Mouse (Mus musculus) midbrain, embryonic 16.5 days (tissue): ENCODE data around the gene Rap1gap2. TPM values are rescaled to one million over a fixed set of nuclear protein-coding genes. Genes with fewer than 3 reads are reported as not detected.

Experiments used
- ATAC-seq: fragments of 200-750 bp; cut with Nextera tagmentation; 2 replicates; pipeline ENCODE4 v1.8.0; 2017; ENCODE audit warnings: moderate TSS enrichment
- H3K27ac ChIP-seq: fragments of 300-500 bp; sonication (generic); 2 replicates; pipeline ENCODE4 v1.5.1; 2014; ENCODE audit warnings: mild to moderate bottlenecking, low read length, mixed read lengths
- H3K27me3 ChIP-seq: fragments of 300-500 bp; sonication (generic); 2 replicates; pipeline ENCODE4 v1.6.1; 2014; ENCODE audit warnings: low read depth, low read length, mixed read lengths; ENCODE audit not compliant: control insufficient read depth, insufficient read depth
- H3K36me3 ChIP-seq: fragments of 300-500 bp; sonication (generic); 2 replicates; pipeline ENCODE4 v1.6.1; 2014; ENCODE audit warnings: mild to moderate bottlenecking, low read length, moderate library complexity, mixed read lengths; ENCODE audit not compliant: control insufficient read depth, insufficient read depth
- H3K4me1 ChIP-seq: fragments of 300-500 bp; sonication (generic); 2 replicates; pipeline ENCODE4 v1.6.1; 2014; ENCODE audit warnings: mild to moderate bottlenecking, low read length, mixed read lengths; ENCODE audit not compliant: control insufficient read depth, insufficient read depth
- H3K4me2 ChIP-seq: fragments of 300-500 bp; sonication (generic); 2 replicates; pipeline ENCODE4 v1.6.1; 2014; ENCODE audit warnings: mild to moderate bottlenecking, low read length, mixed read lengths
- H3K4me3 ChIP-seq: fragments of 300-500 bp; sonication (generic); 2 replicates; pipeline ENCODE4 v1.5.1; 2014; ENCODE audit warnings: low read depth, mild to moderate bottlenecking, low read length, moderate library complexity, mixed read lengths
- H3K9ac ChIP-seq: fragments of 300-500 bp; sonication (generic); 2 replicates; pipeline ENCODE4 v1.6.1; 2014; ENCODE audit warnings: low read depth, low read length, mixed read lengths
- H3K9me3 ChIP-seq: fragments of 300-500 bp; sonication (generic); replicated peaks from 2 replicates; pipeline ENCODE4 v1.6.1; 2014; ENCODE audit warnings: mild to moderate bottlenecking, low read length, mixed read lengths; ENCODE audit not compliant: control insufficient read depth, poor library complexity, severe bottlenecking
- WGBS: fragments of 180-500 bp; shearing (Covaris S2); extraction: QIAGEN DNeasy Blood & Tissue Kit; methylation state at CpG from one replicate; pipeline ENCODE4 v1.1.7; 2014; 5-methylcytosine and 5-hydroxymethylcytosine counted together
- polyA plus RNA-seq: library from polyadenylated mRNA; unstranded; fragments of >200 nt; fragmentation: Nextera tagmentation; extraction: Ambion mirVana; gene quantifications from 2 replicates; pipeline ENCODE4 v1.2.1, GENCODE M21; 2015

Gene Rap1gap2
- polyA plus RNA-seq, 1 experiment from 2014 or later = 17.1 TPM

DNA sequence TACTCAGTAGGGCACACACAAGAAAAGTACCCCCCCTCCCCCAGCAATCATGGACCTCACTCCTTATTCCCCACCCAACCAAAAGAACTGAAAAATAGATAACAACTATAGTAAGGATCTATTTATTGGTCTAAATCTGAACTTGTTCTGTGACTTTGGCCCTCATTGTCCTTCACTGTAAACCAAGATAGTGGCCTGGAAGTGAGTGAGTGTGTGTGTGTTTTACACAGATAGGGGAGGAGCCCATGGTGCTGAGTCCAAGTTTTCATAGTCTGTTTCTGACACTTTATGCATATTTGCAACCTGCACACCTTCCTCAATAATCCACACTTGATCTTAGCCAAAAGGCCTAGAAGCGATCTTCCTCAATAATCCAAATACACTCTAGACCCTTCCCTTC lies 38.0 kb upstream of the Rap1gap2 start:
- ATAC-seq = peak; percentile 33
- peak overlapping the region; percentile 92 for H3K4me2 ChIP-seq
- H3K36me3 ChIP-seq = no peaks in the 10 kb centered on the region
- peak overlapping the region; percentile 94 for H3K4me3 ChIP-seq
- peak overlapping the region; percentile 84 for H3K9ac ChIP-seq
- no peaks in the 10 kb centered on the region for H3K27me3 ChIP-seq
- H3K9me3 ChIP-seq = no peaks in the 10 kb centered on the region
- 3% methylated on average over 1 of the region's 1 CpGs for WGBS
- H3K4me1 ChIP-seq = peaks cover 23% of the 10 kb centered on the region
- H3K27ac ChIP-seq = peak overlapping the region; percentile 72

DNA sequence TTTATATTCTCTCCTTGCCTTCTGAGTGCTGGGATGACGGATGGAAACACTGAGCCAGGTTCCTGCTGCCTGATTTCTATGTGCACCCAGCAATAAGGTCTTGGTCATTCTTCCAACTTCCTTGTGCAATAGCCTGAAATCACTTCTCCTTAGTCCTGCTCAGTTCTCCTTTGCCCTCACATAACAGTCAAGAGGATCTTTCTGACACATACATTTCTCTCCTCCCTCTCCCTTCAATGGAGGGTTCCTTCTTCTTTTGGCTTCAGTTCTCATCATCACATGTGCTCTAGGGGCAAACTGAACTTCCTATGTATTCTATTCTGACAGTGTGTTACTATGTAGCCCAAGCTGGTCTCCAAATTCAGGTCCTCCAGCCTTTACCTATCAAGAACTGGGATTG lies 37.3 kb upstream of the Rap1gap2 start:
- no peak overlapping the region for H3K4me3 ChIP-seq
- H3K27me3 ChIP-seq = no peaks in the 10 kb centered on the region
- no peaks in the 10 kb centered on the region for H3K9me3 ChIP-seq
- ATAC-seq = no peak
- no peak overlapping the region for H3K4me2 ChIP-seq
- 82% methylated on average over 1 of the region's 1 CpGs for WGBS
- no peaks in the 10 kb centered on the region for H3K36me3 ChIP-seq
- H3K4me1 ChIP-seq = peaks cover 21% of the 10 kb centered on the region
- H3K27ac ChIP-seq = no peak overlapping the region
- no peak overlapping the region for H3K9ac ChIP-seq

DNA sequence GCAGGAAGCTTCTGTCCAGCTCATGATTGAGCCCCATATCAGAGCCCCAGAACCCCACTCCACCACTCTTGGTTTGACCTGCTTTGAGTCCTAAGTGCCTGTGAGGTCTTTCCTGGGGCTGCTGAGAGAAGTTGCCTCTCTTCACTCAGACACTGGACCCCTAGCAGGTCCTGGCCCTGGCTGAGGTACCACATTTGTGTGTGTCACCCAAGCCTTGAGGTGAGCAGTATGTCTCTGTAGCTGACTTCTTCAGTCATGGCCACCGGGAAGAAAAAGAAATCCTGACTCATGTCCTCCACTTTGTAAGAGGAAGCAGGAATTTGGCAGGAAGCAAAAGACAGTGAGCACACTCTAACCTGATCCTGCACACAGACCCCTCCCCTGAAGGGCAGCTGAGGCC lies 28.9 kb upstream of the Rap1gap2 start:
- H3K4me3 ChIP-seq = no peak overlapping the region
- no peaks in the 10 kb centered on the region for H3K9me3 ChIP-seq
- no peak for ATAC-seq
- H3K9ac ChIP-seq = no peak overlapping the region
- no peaks in the 10 kb centered on the region; the same call in 1 of the 2 replicates for H3K27me3 ChIP-seq
- peaks cover 17% of the 10 kb centered on the region for H3K4me1 ChIP-seq
- H3K36me3 ChIP-seq = no peaks in the 10 kb centered on the region
- 71% methylated on average over 1 of the region's 1 CpGs for WGBS
- H3K4me2 ChIP-seq = no peak overlapping the region
- H3K27ac ChIP-seq = no peak overlapping the region

DNA sequence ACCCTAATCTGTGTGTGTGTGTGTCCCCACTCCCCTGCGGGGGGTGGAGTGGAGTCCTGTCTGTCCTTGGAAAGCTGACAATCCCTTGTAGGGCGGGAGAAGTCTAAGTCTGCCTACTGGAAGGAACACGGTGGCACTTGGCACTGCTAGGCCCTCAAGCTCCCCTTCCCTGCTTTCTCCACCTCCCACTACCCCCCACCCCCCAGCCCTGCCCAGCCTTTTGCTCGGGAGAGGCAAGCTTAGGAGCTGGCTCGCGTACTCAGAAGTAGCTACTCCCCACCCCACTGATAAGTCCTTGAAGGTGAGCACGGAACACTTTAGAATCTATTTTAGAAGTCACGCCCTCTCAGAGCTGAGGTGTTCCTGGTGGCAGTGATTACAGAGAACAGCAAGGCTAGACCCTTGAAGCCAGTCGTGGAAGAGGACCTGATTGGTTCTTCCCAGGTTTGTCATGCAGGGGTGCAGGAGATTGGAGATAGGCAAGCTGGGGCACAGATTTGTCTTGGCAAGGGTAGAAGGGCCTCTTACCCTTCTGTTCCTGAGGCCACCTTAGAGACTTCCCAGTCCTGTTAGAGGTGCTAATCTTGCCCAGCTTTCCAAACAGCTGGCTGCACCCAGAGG lies 28.2 kb upstream of the Rap1gap2 start:
- Histone ChIP-seq H3K36me3 (no peaks in the 10 kb centered on the region), H3K27me3 (no peaks in the 10 kb centered on the region; the same call in 1 of the 2 replicates), H3K4me3 (peak overlapping the region; percentile 58), H3K4me1 (peaks cover 17% of the 10 kb centered on the region), H3K9me3 (no peaks in the 10 kb centered on the region), H3K27ac (peak overlapping the region; percentile 95), H3K9ac (peak overlapping the region; percentile 95), H3K4me2 (peak overlapping the region; percentile 92)
- peak; percentile 59 for ATAC-seq
- WGBS = 7% methylated on average over 9 of the region's 9 CpGs

DNA sequence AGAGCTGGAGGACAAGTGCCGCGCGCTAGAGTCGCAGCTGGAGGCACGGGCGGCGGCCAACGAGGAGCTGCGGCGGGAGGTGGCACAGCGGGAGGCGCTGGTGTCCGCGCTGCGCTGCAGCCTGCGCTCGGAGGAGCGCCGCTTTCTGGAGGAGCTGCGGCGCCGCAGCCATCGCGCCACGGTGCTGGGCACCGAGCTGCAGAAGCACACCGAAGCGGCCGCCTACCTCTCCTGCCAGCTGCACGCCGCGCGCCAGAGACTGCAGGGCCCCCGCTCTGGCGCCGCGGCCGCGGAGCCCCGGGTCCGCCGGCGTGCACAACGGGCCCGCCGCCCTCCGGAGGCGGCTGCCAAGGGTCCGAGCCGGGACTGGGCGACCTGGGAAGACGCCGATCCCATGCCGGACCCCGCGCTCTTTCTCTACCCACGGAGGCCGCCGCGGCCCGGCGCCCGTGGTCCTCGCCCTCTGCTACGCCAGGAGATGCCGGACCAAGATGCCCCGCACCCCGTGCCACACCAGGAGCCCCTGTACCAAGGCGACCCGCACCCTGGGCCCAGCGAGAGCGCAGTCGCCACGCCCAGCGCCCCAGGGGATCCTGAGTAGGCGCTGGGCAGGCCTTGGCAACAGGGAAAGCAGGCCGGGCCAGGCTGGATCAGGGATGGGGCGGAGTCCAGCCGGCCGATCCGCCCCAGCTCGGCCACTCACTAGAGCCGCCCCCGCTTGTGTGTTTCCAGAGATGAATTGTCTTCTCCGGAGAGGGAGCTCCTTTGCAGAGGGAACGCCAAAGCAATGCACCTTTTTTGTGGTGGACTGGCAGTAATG lies 27.5 kb upstream of the Rap1gap2 start:
- Histone ChIP-seq H3K4me1 (peaks cover 17% of the 10 kb centered on the region), H3K4me3 (peak overlapping the region; percentile 58), H3K27ac (peak overlapping the region; percentile 95), H3K9ac (peak overlapping the region; percentile 95), H3K36me3 (no peaks in the 10 kb centered on the region), H3K9me3 (no peaks in the 10 kb centered on the region), H3K27me3 (no peaks in the 10 kb centered on the region; the same call in 1 of the 2 replicates), H3K4me2 (peak overlapping the region; percentile 92)
- ATAC-seq = peak; percentile 86
- WGBS = under 1% methylated on average over 82 of the region's 86 CpGs

DNA sequence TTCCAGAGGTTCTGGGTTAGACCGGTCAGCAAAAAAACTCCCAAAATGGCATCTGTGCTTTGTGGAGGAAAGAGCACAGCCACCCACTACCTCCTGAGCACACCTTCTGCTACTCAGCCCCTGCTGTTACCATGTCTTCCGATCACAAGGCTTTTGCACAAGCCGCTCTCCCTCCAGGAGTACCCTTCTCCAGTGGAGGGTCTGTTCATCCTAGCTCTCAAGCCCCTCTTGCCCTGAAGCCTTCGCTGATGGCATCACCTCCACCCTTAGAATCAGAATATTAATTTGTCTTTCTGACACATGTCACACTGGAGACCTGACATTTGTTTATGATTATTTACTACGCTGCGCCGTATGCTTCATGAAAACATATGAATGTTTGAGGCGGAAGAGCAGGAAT lies 26.8 kb upstream of the Rap1gap2 start:
- Histone ChIP-seq H3K4me1 (peaks cover 17% of the 10 kb centered on the region), H3K36me3 (no peaks in the 10 kb centered on the region), H3K27ac (peak overlapping the region; percentile 95), H3K9ac (peak overlapping the region; percentile 95), H3K9me3 (no peaks in the 10 kb centered on the region), H3K4me2 (peak overlapping the region; percentile 92), H3K27me3 (no peaks in the 10 kb centered on the region; the same call in 1 of the 2 replicates), H3K4me3 (peak overlapping the region; percentile 58)
- 14% methylated on average over 8 of the region's 8 CpGs for WGBS
- ATAC-seq = peak; percentile 19; the same call in 1 of the 2 replicates

DNA sequence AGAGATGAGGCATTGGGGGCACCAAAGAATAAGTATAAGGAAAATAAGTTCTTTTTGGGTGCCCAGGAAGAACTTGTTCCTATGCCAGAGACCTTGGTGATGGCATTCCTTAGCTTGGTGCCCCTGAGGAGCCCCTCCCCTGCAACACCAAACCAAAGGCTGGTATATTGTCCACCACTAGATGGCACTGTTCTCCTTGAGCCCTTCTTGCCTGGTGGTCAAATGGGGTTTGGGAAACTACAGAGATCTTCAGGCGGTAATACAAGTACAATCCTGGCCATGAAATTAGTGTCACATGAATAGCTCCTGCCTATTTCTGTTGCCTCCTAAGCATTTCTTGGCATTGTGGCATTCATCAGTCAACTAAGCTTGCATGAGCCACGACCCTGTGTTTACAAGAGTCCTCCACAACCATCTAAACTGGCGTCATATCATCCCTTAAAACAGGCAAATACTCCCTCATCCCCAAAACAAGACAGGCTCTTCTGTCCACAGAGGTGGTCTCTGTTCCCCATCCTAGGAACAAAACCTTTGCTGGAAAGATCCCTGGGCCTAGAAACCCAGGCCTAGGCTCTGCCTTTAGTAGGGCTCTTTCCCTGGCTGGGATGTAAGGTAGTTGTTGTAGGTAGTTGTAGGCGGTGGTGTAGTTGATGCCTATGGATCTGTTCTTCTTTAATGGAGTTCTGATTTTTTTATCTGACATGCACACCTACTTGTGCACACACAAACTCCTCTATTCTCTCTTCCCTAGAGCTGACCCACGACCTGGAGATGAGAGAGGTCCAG lies 24.0 kb upstream of the Rap1gap2 start:
- Histone ChIP-seq H3K4me2 (no peak overlapping the region), H3K27me3 (no peaks in the 10 kb centered on the region; the same call in 1 of the 2 replicates), H3K4me3 (no peak overlapping the region), H3K4me1 (peaks cover 17% of the 10 kb centered on the region), H3K36me3 (0 out of 2 replicates have a peak, but pooled peaks cover 2% of the 10 kb centered on the region), H3K9ac (no peak overlapping the region), H3K27ac (no peak overlapping the region), H3K9me3 (no peaks in the 10 kb centered on the region)
- ATAC-seq = no peak
- WGBS = 64% methylated on average over 5 of the region's 5 CpGs

DNA sequence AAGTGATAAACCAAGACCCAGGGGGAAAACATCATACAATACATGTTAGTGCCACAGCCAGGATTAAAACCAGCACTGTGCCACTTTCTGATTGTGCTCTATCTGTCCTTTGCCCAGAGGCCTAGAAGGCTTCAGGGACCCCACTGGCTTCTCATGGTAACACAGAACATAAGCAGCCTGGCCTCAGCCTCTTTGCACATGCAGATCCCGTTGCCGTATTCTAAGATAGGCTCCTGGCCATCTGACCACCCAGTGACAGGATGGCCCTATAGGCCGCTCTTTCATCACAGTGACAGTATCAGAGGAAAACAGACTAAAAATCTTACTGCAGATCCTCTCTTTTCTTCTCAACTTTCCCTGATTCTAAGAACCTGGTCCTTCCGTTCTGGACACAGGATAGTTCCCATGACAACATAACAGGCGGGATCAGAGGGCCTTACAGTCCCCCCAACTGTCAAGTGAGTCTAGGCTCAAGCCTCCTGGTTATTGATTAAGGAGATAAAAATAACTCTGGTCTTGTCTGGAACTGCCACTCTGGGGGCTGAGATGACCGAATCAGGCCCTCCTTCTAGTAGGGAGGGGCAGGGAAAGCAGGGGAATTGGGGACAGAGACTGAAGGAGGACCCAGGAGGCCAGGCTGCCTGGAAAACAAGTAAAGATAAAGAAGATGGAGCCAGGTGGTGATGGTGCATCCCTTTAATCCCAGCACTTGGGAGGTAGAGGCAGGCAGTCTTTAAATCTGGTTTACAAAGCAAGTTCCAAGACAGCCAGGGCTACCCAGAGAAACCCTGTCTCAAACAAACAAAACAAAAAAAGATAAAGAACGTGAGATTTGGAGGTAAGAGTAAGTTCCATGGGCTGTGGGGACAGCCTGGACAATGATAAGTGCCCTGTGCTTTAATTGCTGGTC lies 21.4 kb upstream of the Rap1gap2 start:
- Histone ChIP-seq H3K4me3 (no peak overlapping the region), H3K27me3 (no peaks in the 10 kb centered on the region; the same call in 1 of the 2 replicates), H3K9ac (no peak overlapping the region), H3K9me3 (no peaks in the 10 kb centered on the region), H3K4me2 (no peak overlapping the region), H3K4me1 (peaks cover 2% of the 10 kb centered on the region), H3K36me3 (0 out of 2 replicates have a peak, but pooled peaks cover 2% of the 10 kb centered on the region), H3K27ac (no peak overlapping the region)
- no peak for ATAC-seq
- 68% methylated on average over 7 of the region's 7 CpGs for WGBS
